Mouse (Mus musculus) erythroblast, embryonic 14.5 days (primary cell): ENCODE results near the gene Lrrc8c. TPM values are rescaled to one million over a fixed set of nuclear protein-coding genes. Genes with fewer than 3 reads are reported as not detected.

Experiments
- H3K27me3 ChIP-seq: 2 replicates; pipeline ENCODE4 v1.6.1; 2012; ENCODE audit warnings: inconsistent platforms; ENCODE audit not compliant: control insufficient read depth
- H3K36me3 ChIP-seq: 2 replicates; pipeline ENCODE4 v1.6.1; 2012; ENCODE audit warnings: mild to moderate bottlenecking, inconsistent platforms; ENCODE audit not compliant: control insufficient read depth
- H3K4me1 ChIP-seq: 2 replicates; pipeline ENCODE4 v1.6.1; 2012; ENCODE audit warnings: inconsistent platforms; ENCODE audit not compliant: control insufficient read depth
- H3K4me3 ChIP-seq: replicated peaks from 2 replicates; pipeline ENCODE3; 2012; ENCODE audit warnings: moderate library complexity, mild to moderate bottlenecking, inconsistent platforms
- H3K9me3 ChIP-seq: 2 replicates; pipeline ENCODE4 v1.6.1; 2012; ENCODE audit warnings: low read length, inconsistent platforms, mixed read lengths; ENCODE audit not compliant: control insufficient read depth
- GATA1 ChIP-seq: IDR thresholded peaks from 2 replicates; pipeline ENCODE4 v1.6.1; 2012; ENCODE audit warnings: low read length, inconsistent platforms, mixed read lengths
- TAL1 ChIP-seq: IDR thresholded peaks from 3 replicates; pipeline ENCODE4 v1.6.1; 2012; ENCODE audit warnings: low read length, inconsistent platforms, mixed read lengths
- polyA plus RNA-seq: library from polyadenylated mRNA; stranded (reverse); fragments of >175 nt; gene quantifications from 2 replicates; pipeline ENCODE4 v1.2.3, GENCODE M21; 2012

Gene Lrrc8c
- polyA plus RNA-seq, 1 experiment: 11.3 TPM

DNA sequence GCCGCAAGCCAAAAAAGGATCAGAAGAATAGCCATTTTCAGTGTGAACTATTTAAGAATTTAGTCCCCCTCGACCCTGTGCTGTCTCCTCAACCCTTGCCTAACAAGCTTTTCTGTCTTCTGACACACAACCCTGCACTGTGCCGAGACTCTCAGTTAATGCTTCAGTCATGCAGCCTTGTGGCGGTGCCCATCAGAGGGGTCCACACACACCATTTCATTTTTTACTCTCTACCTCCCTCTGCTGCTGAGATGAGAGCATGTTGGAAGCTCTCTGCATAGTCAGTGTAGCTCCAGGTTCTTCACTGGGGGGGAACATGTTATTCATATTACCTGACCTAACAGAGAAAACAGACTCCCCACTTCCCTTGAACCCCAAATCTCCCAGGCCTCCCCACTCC, 27.8 kb upstream of the Lrrc8c start:
- TF ChIP-seq TAL1: no peak
- TF ChIP-seq GATA1: no peak
- Histone ChIP-seq H3K4me3 (no peak overlapping the region), H3K27me3 (peaks cover 12% of the 10 kb centered on the region), H3K4me1 (peaks cover 12% of the 10 kb centered on the region), H3K9me3 (no peaks in the 10 kb centered on the region), H3K36me3 (peaks cover 32% of the 10 kb centered on the region)

DNA sequence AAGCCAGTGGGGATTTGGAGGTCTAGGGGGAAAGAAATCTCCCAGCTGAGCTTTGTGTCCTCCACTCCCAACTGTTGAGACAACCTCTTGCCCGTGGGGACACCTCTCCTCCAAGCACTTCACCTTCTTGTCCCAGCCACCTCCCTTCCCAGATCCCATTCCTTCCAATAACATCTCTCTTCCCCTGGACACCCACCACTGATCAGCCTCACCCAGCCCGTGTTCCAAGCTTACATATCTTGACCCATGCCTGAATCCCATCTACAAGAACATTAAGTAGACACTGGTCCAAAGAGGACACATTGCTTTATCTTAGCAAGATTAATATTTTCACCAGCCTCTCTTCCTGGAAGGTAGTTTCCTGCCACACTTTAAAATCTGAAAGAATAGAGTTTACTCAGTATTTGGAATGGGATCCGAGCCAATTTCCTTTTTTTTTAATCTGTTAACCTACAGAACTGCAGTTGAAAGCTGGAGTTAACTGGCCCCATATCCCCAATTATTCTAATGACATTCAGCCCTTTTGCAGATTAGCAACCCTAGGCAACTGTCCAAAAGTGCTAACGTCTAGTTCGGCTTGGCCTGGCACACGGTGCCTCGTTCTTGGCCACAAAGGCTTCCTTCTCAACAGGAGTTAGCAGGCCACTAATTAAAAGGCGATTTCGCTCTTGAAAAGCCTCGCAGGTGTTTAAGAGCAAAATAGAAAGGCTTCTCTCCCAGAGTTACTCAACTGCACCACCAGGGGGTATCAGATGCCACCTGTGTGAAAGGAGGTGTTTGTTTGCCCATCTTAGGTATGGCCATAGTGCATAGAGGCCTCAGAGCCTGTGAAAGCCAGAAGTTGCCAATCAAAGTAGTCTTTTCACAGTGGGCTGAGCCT, 26.6 kb upstream of the Lrrc8c start:
- H3K9me3 ChIP-seq: no peaks in the 10 kb centered on the region
- H3K4me3 ChIP-seq: no peak overlapping the region
- TF ChIP-seq GATA1: no peak
- TF ChIP-seq TAL1: no peak
- peaks cover 12% of the 10 kb centered on the region for H3K4me1 ChIP-seq
- peaks cover 20% of the 10 kb centered on the region for H3K27me3 ChIP-seq
- H3K36me3 ChIP-seq: peaks cover 22% of the 10 kb centered on the region

DNA sequence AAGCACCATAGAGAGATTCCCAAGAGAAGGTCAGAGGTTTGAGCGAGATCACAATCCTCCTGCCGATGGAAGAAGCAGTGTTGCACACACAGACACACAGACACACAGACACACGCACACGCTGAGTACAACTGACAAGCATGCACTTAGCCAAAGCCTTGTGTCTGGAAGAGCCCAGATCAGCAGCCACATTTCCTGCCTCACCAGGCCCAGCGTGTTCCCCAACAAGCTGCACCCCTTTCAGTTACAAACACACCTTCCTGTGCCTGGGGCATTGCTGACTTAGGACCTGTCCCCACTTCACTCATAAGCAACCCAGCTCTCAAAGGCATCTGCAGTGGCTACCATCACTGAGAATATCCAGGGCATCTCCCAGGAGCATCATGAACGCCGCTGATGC, 25.8 kb upstream of the Lrrc8c start:
- H3K27me3 ChIP-seq: peaks cover 23% of the 10 kb centered on the region
- TF ChIP-seq TAL1 (no peak), GATA1 (no peak)
- H3K4me3 ChIP-seq: no peak overlapping the region
- no peaks in the 10 kb centered on the region for H3K9me3 ChIP-seq
- peaks cover 12% of the 10 kb centered on the region for H3K4me1 ChIP-seq
- peaks cover 16% of the 10 kb centered on the region for H3K36me3 ChIP-seq

DNA sequence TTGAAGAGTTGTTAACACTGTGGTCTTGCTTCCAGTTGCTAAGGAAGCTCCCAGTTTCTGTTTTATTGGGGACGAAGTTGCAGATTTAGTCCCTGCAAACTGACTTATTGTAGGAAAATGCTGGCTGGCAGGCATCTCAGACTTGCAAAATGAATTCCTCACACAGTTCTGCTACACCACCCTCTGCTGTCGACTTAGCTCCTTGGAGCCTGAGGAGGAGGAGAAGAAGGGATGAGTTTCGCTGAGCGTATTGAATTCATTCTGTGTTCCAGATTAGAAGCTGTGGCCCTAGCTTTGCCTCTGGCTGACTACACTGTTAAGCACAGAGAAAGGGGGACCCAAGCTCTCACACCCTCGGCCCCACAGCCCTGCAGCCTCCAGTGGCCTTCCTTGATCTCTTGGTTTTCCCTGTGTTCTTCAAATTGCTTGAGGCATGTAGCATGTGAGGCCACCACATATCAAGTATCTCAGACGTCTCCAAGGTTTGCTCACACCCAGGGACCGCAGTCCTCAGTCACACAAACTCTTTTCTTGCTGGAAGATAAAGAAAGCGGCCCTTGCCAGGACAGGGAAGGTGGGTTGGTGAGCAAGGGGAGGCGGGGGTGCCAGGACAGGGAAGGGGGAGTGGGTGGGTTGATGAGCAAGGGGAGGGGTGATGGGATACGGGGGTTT, 24.8 kb upstream of the Lrrc8c start:
- peaks cover 15% of the 10 kb centered on the region for H3K4me1 ChIP-seq
- TF ChIP-seq GATA1 (no peak), TAL1 (no peak)
- no peak overlapping the region for H3K4me3 ChIP-seq
- peaks cover 2% of the 10 kb centered on the region for H3K9me3 ChIP-seq
- peaks cover 25% of the 10 kb centered on the region for H3K27me3 ChIP-seq
- H3K36me3 ChIP-seq: peaks cover 12% of the 10 kb centered on the region

DNA sequence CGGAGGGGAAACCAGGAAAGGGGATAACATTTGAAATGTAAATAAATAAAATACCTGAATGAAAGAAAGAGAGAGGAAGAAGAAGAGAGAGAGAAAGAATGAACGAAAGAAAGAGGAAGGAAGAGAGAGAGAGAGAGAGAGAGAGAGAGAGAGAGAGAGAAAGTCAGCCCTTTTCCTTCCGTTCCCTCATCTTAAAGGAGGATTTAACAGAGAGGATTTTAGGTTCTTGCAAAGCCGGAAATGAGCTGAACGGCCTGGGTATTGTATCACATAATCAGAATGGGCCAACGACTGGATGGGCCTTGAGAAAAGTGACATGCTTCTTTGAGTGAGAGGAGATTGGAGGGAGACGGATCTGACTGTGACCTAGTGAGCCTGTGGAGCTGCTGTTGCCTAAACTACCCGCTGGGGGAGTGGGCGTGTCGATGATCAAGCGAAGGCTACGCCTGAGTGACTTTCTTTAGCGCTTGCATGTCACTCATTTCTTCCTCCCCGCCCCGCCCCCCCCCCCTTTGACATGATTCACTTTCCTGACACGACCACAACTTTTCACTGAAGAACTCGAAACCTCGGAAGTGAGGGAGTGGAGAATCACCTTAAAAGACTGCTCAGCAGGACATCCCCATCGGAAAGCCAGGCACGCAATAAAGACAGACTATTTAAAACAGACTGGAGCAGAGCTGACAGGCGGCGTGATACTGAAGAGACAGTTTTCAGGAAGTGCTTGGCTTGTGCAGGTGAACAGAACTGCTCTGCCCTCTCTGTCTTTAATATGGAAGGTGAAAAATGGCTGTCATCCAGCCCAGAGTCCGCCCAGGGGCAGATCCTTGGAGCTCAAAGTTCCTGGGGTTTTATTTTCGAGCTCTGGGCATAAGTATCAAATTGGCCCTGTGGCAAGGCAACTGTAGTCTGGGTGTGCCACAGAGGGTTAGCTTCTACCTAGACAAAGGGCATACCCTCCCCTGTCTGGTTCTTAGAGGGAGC, 24.0 kb upstream of the Lrrc8c start:
- TF ChIP-seq GATA1 (no peak), TAL1 (no peak)
- Histone ChIP-seq H3K9me3 (peaks cover 4% of the 10 kb centered on the region), H3K4me3 (peak overlapping the region; percentile 13), H3K4me1 (peaks cover 19% of the 10 kb centered on the region), H3K36me3 (peaks cover 7% of the 10 kb centered on the region), H3K27me3 (peaks cover 25% of the 10 kb centered on the region)

DNA sequence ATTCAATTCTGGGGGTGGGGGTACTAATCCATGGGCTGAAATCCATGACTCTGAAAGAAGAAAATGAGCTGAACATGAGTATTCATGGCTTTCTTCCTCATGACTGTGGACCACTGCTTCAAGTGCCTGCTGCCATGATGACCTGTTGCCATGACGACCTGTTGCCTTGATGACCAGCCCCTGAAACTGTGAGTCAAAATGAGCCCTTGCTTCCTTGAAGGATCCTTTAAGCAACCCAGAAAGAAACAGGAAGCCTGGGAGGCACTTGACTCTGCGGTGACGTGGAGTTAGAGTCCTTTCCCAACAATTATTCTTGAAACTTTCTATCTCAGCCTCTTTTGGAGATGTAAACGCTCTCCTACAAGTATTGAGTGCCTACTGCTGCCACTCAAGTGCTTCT, 23.1 kb upstream of the Lrrc8c start:
- TF ChIP-seq TAL1 (no peak), GATA1 (no peak)
- Histone ChIP-seq H3K36me3 (no peaks in the 10 kb centered on the region), H3K27me3 (peaks cover 26% of the 10 kb centered on the region), H3K4me1 (peaks cover 19% of the 10 kb centered on the region), H3K9me3 (peaks cover 4% of the 10 kb centered on the region), H3K4me3 (no peak overlapping the region)

DNA sequence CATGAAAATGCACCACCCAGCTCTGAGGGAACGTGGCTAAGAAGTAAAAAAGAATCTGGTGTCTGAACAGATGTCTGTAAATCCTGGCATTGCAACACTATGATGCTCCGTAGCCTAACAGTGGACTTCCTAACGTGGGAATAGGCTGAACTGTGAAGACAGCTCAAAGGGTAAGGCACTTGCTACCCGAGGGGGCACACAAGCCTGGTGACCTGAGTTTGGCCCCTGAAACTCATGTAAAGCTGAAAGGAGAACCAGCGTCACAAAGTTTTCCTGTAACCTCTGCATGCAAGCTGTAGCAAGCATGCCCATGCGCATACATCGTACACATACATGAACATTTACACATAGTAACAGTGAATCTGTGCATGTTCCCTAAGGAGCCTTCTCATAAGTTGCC, 22.6 kb upstream of the Lrrc8c start:
- peaks cover 19% of the 10 kb centered on the region for H3K4me1 ChIP-seq
- peaks cover 27% of the 10 kb centered on the region for H3K27me3 ChIP-seq
- H3K4me3 ChIP-seq: no peak overlapping the region
- no peaks in the 10 kb centered on the region for H3K36me3 ChIP-seq
- H3K9me3 ChIP-seq: peaks cover 4% of the 10 kb centered on the region
- TF ChIP-seq TAL1 (no peak), GATA1 (no peak)

DNA sequence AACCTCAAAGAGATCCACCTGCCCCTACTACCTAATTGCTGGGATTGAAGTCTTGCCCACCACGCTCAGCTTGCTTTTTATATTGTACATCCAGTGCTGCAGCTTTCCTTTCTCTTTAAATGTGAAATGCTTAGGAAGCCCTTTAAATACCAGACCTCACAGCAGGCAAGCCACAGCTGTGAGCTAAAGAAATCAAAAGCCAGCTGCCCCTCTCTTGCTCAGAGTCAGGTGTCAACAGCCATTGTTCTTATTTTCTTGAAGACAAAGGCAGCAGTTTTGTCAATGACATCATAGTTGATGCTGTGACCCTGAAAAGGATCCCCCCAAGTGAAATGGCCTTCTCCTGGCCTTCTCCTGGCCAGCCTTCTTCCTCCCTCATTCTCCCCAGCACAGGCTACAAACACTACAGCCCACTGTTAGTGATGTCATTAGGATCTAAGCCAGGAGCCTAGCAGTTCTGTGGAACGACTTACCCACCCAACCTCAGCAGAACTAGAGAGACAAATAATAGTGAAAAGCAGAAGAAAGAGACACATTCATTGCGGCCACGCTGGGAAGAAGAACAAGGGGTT, 20.7 kb upstream of the Lrrc8c start:
- no peak for TF ChIP-seq GATA1
- TF ChIP-seq TAL1: no peak
- no peak overlapping the region for H3K4me3 ChIP-seq
- H3K9me3 ChIP-seq: peaks cover 11% of the 10 kb centered on the region
- peaks cover 39% of the 10 kb centered on the region for H3K27me3 ChIP-seq
- H3K36me3 ChIP-seq: no peaks in the 10 kb centered on the region
- H3K4me1 ChIP-seq: peaks cover 21% of the 10 kb centered on the region
